ENCODE assay signal across 11 mouse cellular contexts in genomic region chr10:79934794-79935569, GRCm38 (mm10). TPM values are rescaled to one million over a fixed set of nuclear protein-coding genes. Genes with fewer than 3 reads are reported as not detected.
DNase-seq lines count a peak whose midpoint lies in the region; ATAC-seq and TF ChIP-seq lines count a peak whose summit lies in the region.
"Had no signal": no experiment of that assay in that cellular context is flagged by ENCODE, and none has a peak within 500 bp of the region (broad histone marks: within the 10 kb centered on the region; RNA-seq: fewer than 3 reads in every experiment).

No protein-coding gene starts in this region.

- no peaks in the 10 kb centered on the region for H3K79me2 ChIP-seq in myocyte (ENCODE audit: control insufficient read depth, insufficient read depth)

- TF ChIP-seq POLR2A in lung, adult 2 months (IDR thresholded peaks at IDR 0.05; ENCODE audit: borderline replicate concordance, extremely low read depth, low read depth, low read length): no peak
- TF ChIP-seq POLR2A in myocyte (IDR thresholded peaks at IDR 0.05; ENCODE audit: insufficient read length, low read depth): no peak

- no peaks in the 10 kb centered on the region for H3K9me3 ChIP-seq in heart, embryonic 12.5 days (replicated peaks)
- H3K9me3 ChIP-seq in lung, embryonic 16.5 days (ENCODE audit: control insufficient read depth, low read length): no peaks in the 10 kb centered on the region
- H3K9me3 ChIP-seq in hindbrain, embryonic 15.5 days: no peaks in the 10 kb centered on the region

- H3K36me3 ChIP-seq in heart, embryonic 12.5 days: peaks cover 63% of the 10 kb centered on the region
- H3K36me3 ChIP-seq in lung, embryonic 16.5 days (ENCODE audit: control insufficient read depth, insufficient read depth, low read length): 0 out of 2 replicates have a peak, but pooled peaks cover 6% of the 10 kb centered on the region
- H3K36me3 ChIP-seq in hindbrain, embryonic 15.5 days: 0 out of 2 replicates have a peak, but pooled peaks cover 4% of the 10 kb centered on the region
- H3K36me3 ChIP-seq in myocyte (ENCODE audit: control insufficient read depth, insufficient read depth): peaks cover 5% of the 10 kb centered on the region

- no peak overlapping the region for H3K4me3 ChIP-seq in heart, embryonic 12.5 days
- H3K4me3 ChIP-seq in lung, embryonic 16.5 days (ENCODE audit: low read length): no peak overlapping the region
- H3K4me3 ChIP-seq in lung, adult 2 months (replicated peaks; ENCODE audit: extremely low read depth, low read depth, low read length): no peak overlapping the region
- H3K4me3 ChIP-seq in hindbrain, embryonic 15.5 days: no peak overlapping the region
- H3K4me3 ChIP-seq in myocyte: no peak overlapping the region

- no peak overlapping the region for H3K9ac ChIP-seq in heart, embryonic 12.5 days
- no peak overlapping the region for H3K9ac ChIP-seq in lung, embryonic 16.5 days (ENCODE audit: low read length)
- no peak overlapping the region for H3K9ac ChIP-seq in hindbrain, embryonic 15.5 days

- 92% methylated on average over 16 of the region's 16 CpGs for WGBS in heart, embryonic 12.5 days
- WGBS in lung, embryonic 16.5 days: 86% methylated on average over 16 of the region's 16 CpGs
- WGBS in lung, adult 2 months: 72% methylated on average over 16 of the region's 16 CpGs
- WGBS in hindbrain, embryonic 15.5 days: 83% methylated on average over 16 of the region's 16 CpGs

- H3K4me2 ChIP-seq in heart, embryonic 12.5 days: no peak overlapping the region
- no peak overlapping the region for H3K4me2 ChIP-seq in lung, embryonic 16.5 days (ENCODE audit: low read depth, low read length)
- no peak overlapping the region for H3K4me2 ChIP-seq in hindbrain, embryonic 15.5 days
- H3K4me2 ChIP-seq in myocyte (ENCODE audit: low read depth): peak overlapping the region; percentile 47

- ATAC-seq in heart, embryonic 12.5 days (ENCODE audit: insufficient number of reproducible peaks, low FRiP score): no peak
- ATAC-seq in lung, embryonic 16.5 days (ENCODE audit: low read depth): no peak
- no peak for ATAC-seq in hindbrain, embryonic 15.5 days (ENCODE audit: low FRiP score, low read depth)

- no peak for DNase-seq in heart, postnatal 4 days
- DNase-seq in lung, adult 2 months: no peak
- no peak for DNase-seq in gastrocnemius, postnatal 25 days
- DNase-seq: thymus, postnatal 4 days had no signal

- H3ac ChIP-seq in myocyte (ENCODE audit: control insufficient read depth, insufficient read length): no peak overlapping the region

- H3K27me3 ChIP-seq in heart, embryonic 12.5 days (replicated peaks): no peaks in the 10 kb centered on the region
- no peaks in the 10 kb centered on the region for H3K27me3 ChIP-seq in lung, embryonic 16.5 days (ENCODE audit: control insufficient read depth, insufficient read depth, low read depth, low read length)
- no peaks in the 10 kb centered on the region for H3K27me3 ChIP-seq in hindbrain, embryonic 15.5 days
- no peaks in the 10 kb centered on the region for H3K27me3 ChIP-seq in myocyte (ENCODE audit: control insufficient read depth, insufficient read depth, insufficient read length)

- no peak for TF ChIP-seq CTCF in lung, adult 2 months (IDR thresholded peaks at IDR 0.05; ENCODE audit: insufficient read depth, low read length)

- 0 out of 2 replicates have a peak overlapping the region, but pooled peaks have one; percentile 3 for H3K27ac ChIP-seq in heart, embryonic 12.5 days (ENCODE audit: poor library complexity, severe bottlenecking)
- peak overlapping the region; percentile 45; the same call in 1 of the 2 replicates for H3K27ac ChIP-seq in lung, embryonic 16.5 days (ENCODE audit: low read length)
- 0 out of 2 replicates have a peak overlapping the region, but pooled peaks have one; percentile 10 for H3K27ac ChIP-seq in hindbrain, embryonic 15.5 days (replicated peaks)

- H3K4me1 ChIP-seq in heart, embryonic 12.5 days (replicated peaks): peaks cover 96% of the 10 kb centered on the region
- peaks cover 70% of the 10 kb centered on the region for H3K4me1 ChIP-seq in lung, embryonic 16.5 days (replicated peaks; ENCODE audit: control insufficient read depth, insufficient read depth, low read length)
- peaks cover 40% of the 10 kb centered on the region for H3K4me1 ChIP-seq in lung, adult 2 months (ENCODE audit: control insufficient read depth, insufficient read depth, low read length)
- H3K4me1 ChIP-seq in hindbrain, embryonic 15.5 days (replicated peaks): peaks cover 56% of the 10 kb centered on the region

TF ChIP-seq in myocyte, 11 proteins besides CTCF, POLR2A, EP300 and RAD21:
- TF ChIP-seq MYOD1 (IDR thresholded peaks at IDR 0.05; ENCODE audit: control insufficient read depth in 1 of 3, insufficient read length in 2 of 3, low read depth in 2 of 3): peak in 2 of 3 experiments; percentile 73 to 79
- no peak for TF ChIP-seq TCF12 (IDR thresholded peaks at IDR 0.05; ENCODE audit: insufficient read depth, poor library complexity, severe bottlenecking)
- peak in 2 of 3 experiments; percentile 49 to 66 for TF ChIP-seq MYOG (IDR thresholded peaks at IDR 0.05; ENCODE audit: control insufficient read depth in 1 of 3, insufficient read depth in 1 of 3, insufficient read length in 2 of 3, low read depth in 2 of 3)
TF ChIP-seq in myocyte: peak in this region for 2.

RNA-seq across cellular contexts. Expression of gene Arid3a, which starts 8.1 kb away (rescaled TPM):
- 6.3 and 8.3 TPM in 2 replicates for polyA plus RNA-seq in heart, embryonic 12.5 days (2016; fragmentation: Nextera tagmentation; extraction: Ambion mirVana)
- 1 to 10 TPM; 4.2 to 4.3 TPM for total RNA-seq in heart, postnatal 4 days (2021)
- 4.1 and 4.8 TPM in 2 replicates for polyA plus RNA-seq in lung, embryonic 16.5 days (2015; fragmentation: Nextera tagmentation; extraction: Ambion mirVana)
- 7.8 and 8.6 TPM in 2 replicates for polyA plus RNA-seq in lung, adult 2 months (2012; rRNA removed)
- 2.9 and 3.2 TPM in 2 replicates for polyA plus RNA-seq in hindbrain, embryonic 15.5 days (2015; fragmentation: Nextera tagmentation; extraction: Ambion mirVana)
- polyA plus RNA-seq in myocyte (2012; fragmentation: generic; extraction: Trizol): 1.2 TPM
- total RNA-seq in gastrocnemius, postnatal 25 days (2021): 1 to 10 TPM; 2.4 to 2.8 TPM

RNA-seq across cellular contexts. Expression of gene R3hdm4, which starts 14.0 kb away (rescaled TPM):
- polyA plus RNA-seq in heart, embryonic 12.5 days (2016; fragmentation: Nextera tagmentation; extraction: Ambion mirVana): 92.8 and 97.3 TPM in 2 replicates
- 100 to 1,000 TPM in 1 of 2 experiments, 10 to 100 TPM in 1; 91.0 to 100 TPM for total RNA-seq in heart, postnatal 4 days (2021)
- polyA plus RNA-seq in lung, embryonic 16.5 days (2015; fragmentation: Nextera tagmentation; extraction: Ambion mirVana): 151 and 155 TPM in 2 replicates
- polyA plus RNA-seq in lung, adult 2 months (2012; rRNA removed): 129 and 162 TPM in 2 replicates
- polyA plus RNA-seq in hindbrain, embryonic 15.5 days (2015; fragmentation: Nextera tagmentation; extraction: Ambion mirVana): 258 and 289 TPM in 2 replicates
- 69.0 TPM for polyA plus RNA-seq in myocyte (2012; fragmentation: generic; extraction: Trizol)
- total RNA-seq in gastrocnemius, postnatal 25 days (2021): 100 to 1,000 TPM; 103 to 113 TPM

RNA-seq across cellular contexts. Expression of gene Kiss1r, which starts 18.2 kb away (rescaled TPM):
- polyA plus RNA-seq in heart, embryonic 12.5 days (2016; fragmentation: Nextera tagmentation; extraction: Ambion mirVana): 0.45 and 0.55 TPM in 2 replicates
- total RNA-seq in heart, postnatal 4 days (2021): under 1 TPM; 0.25 to 0.33 TPM
- 1.0 and 1.1 TPM in 2 replicates for polyA plus RNA-seq in lung, embryonic 16.5 days (2015; fragmentation: Nextera tagmentation; extraction: Ambion mirVana)
- polyA plus RNA-seq in lung, adult 2 months (2012; rRNA removed): 20.9 and 24.4 TPM in 2 replicates
- 2.7 and 3.1 TPM in 2 replicates for polyA plus RNA-seq in hindbrain, embryonic 15.5 days (2015; fragmentation: Nextera tagmentation; extraction: Ambion mirVana)
- polyA plus RNA-seq in myocyte (2012; fragmentation: generic; extraction: Trizol): 0.59 TPM
- under 1 TPM; 0.18 to 0.29 TPM for total RNA-seq in gastrocnemius, postnatal 25 days (2021)

RNA-seq across cellular contexts. Expression of gene Gm26602, which starts 24.3 kb away (rescaled TPM):
- polyA plus RNA-seq in heart, embryonic 12.5 days (2016; fragmentation: Nextera tagmentation; extraction: Ambion mirVana): 16.8 and 19.3 TPM in 2 replicates
- not detected for total RNA-seq in heart, postnatal 4 days (2021)
- polyA plus RNA-seq in lung, embryonic 16.5 days (2015; fragmentation: Nextera tagmentation; extraction: Ambion mirVana): 12.8 TPM in 1 of 2 replicates, not detected in the other
- not detected in 2 replicates for polyA plus RNA-seq in lung, adult 2 months (2012; rRNA removed)
- 3.0 TPM in 1 of 2 replicates, not detected in the other for polyA plus RNA-seq in hindbrain, embryonic 15.5 days (2015; fragmentation: Nextera tagmentation; extraction: Ambion mirVana)
- not detected for polyA plus RNA-seq in myocyte (2012; fragmentation: generic; extraction: Trizol)
- not detected for total RNA-seq in gastrocnemius, postnatal 25 days (2021)
- total RNA-seq: left cerebral cortex, adult 8-10 months; neutrophil, adult 5-6 weeks had no signal
- polyA plus RNA-seq: spleen, adult 2 months had no signal

RNA-seq across cellular contexts. Expression of gene Wdr18, which starts 25.0 kb away (rescaled TPM):
- polyA plus RNA-seq in heart, embryonic 12.5 days (2016; fragmentation: Nextera tagmentation; extraction: Ambion mirVana): 78.8 and 89.6 TPM in 2 replicates
- total RNA-seq in heart, postnatal 4 days (2021): 10 to 100 TPM; 25.5 to 28.5 TPM
- 76.7 and 83.0 TPM in 2 replicates for polyA plus RNA-seq in lung, embryonic 16.5 days (2015; fragmentation: Nextera tagmentation; extraction: Ambion mirVana)
- polyA plus RNA-seq in lung, adult 2 months (2012; rRNA removed): 33.5 and 35.5 TPM in 2 replicates
- 93.6 and 94.7 TPM in 2 replicates for polyA plus RNA-seq in hindbrain, embryonic 15.5 days (2015; fragmentation: Nextera tagmentation; extraction: Ambion mirVana)
- 35.1 TPM for polyA plus RNA-seq in myocyte (2012; fragmentation: generic; extraction: Trizol)
- 10 to 100 TPM; 16.4 to 18.0 TPM for total RNA-seq in gastrocnemius, postnatal 25 days (2021)
